ENCODE assay signal across 24 mouse cellular contexts in the genomic region with DNA sequence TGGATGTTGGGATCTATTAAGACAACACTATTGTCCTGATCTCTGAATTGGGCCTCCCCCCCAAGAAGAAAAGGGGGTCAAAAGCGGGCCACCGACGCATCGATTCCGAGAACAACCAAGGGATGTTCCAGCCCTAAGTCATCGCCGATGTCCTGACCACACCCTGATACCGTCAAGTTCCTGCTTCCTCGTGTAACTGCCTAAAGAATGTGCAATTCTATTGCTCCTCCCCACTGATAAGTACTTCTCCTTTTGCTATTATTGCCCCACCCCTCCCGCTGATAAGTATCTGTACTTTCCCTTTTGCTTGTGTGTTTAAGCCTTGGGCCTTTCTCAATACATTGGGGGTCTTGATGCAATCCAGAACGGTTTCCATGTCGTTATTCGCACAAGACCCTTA. TPM values are rescaled to one million over a fixed set of nuclear protein-coding genes. Genes with fewer than 3 reads are reported as not detected.
A peak's percentile ranks its signal among the peaks of the same experiment; 100 is the strongest.
DNase-seq lines count a peak whose midpoint lies in the region; TF ChIP-seq lines count a peak whose summit lies in the region.
"Not testable (repeated sequence)": the region's sequence is repeated elsewhere in the genome, so short reads cannot be mapped to it uniquely, and the experiment has no call there.
"Had no signal": no experiment of that assay in that cellular context is flagged by ENCODE, and none has a peak within 500 bp of the region (broad histone marks: within the 10 kb centered on the region; RNA-seq: fewer than 3 reads in every experiment).

No protein-coding gene starts in this region.

- TF ChIP-seq EP300 in ES-Bruce4 (IDR thresholded peaks at IDR 0.05; ENCODE audit: insufficient read depth, low read depth, low read length): not testable (repeated sequence)
- peak in 1 of 2 experiments; percentile 62; a peak in 2 of 4 replicates for TF ChIP-seq EP300 in MEL (IDR thresholded peaks at IDR 0.05; ENCODE audit: low read depth in 1 of 2, low read length in 2 of 2)

- WGBS in small intestine, adult 2 months: 74% methylated on average over 13 of the region's 13 CpGs

- DNase-seq in 416B (ENCODE audit: low read depth) (peak; percentile 48), MEL (ENCODE audit: low read depth, low spot score) (peak; percentile 82), MEL-GATA-1-ER (ENCODE audit: extremely low read depth, low read depth) (peak; percentile 51), R1 (ENCODE audit: low read depth, low spot score) (peak; percentile 61), ZHBTc4 (ENCODE audit: low read depth, low spot score) (peak; percentile 22)
- DNase-seq in heart, adult 11 months: peak; percentile 79

- not testable (repeated sequence) for H3K9ac ChIP-seq in ES-Bruce4 (ENCODE audit: low read depth, poor library complexity, severe bottlenecking); MEL (ENCODE audit: control insufficient read depth, low read depth, low read length, poor library complexity, severe bottlenecking)

- H3K4me1 ChIP-seq in ES-Bruce4 (ENCODE audit: control insufficient read depth, insufficient read depth, low read length); MEL (ENCODE audit: control insufficient read depth in 1 of 2, insufficient read depth in 2 of 2, low read length in 2 of 2); small intestine, adult 2 months (ENCODE audit: control insufficient read depth, insufficient read depth, insufficient read length, low read length): not testable (repeated sequence)

- not testable (repeated sequence) for H3K79me2 ChIP-seq in MEL (ENCODE audit: control insufficient read depth, insufficient read depth, low read length, poor library complexity)

- H3K4me3 ChIP-seq in ES-Bruce4 (ENCODE audit: low read depth, low read length); MEL (ENCODE audit: control insufficient read depth in 1 of 2, insufficient read depth in 1 of 2, low read depth in 2 of 2, low read length in 2 of 2): not testable (repeated sequence)
- peak overlapping the region; percentile 20; the same call in 1 of the 2 replicates for H3K4me3 ChIP-seq in small intestine, adult 2 months (ENCODE audit: low read depth, low read length)

- TF ChIP-seq RAD21 in MEL (IDR thresholded peaks at IDR 0.05; ENCODE audit: low read depth, low read length): not testable (repeated sequence)

- TF ChIP-seq CTCF in ES-Bruce4 (IDR thresholded peaks at IDR 0.05; ENCODE audit: low read depth, low read length); MEL (IDR thresholded peaks at IDR 0.05 in 2 of 3, conservative IDR thresholded peaks at IDR 0.05 in 1 of 3; ENCODE audit: control insufficient read depth in 1 of 3, insufficient read depth in 1 of 3, low read depth in 2 of 3, low read length in 3 of 3, poor library complexity in 1 of 3, severe bottlenecking in 1 of 3); small intestine, adult 2 months (IDR thresholded peaks at IDR 0.05; ENCODE audit: extremely low read depth, insufficient read length, insufficient replicate concordance, low read depth, low read length): not testable (repeated sequence)

- H3K36me3 ChIP-seq in ES-Bruce4 (ENCODE audit: control insufficient read depth, insufficient read depth, low read length, poor library complexity, severe bottlenecking); MEL (ENCODE audit: control insufficient read depth in 1 of 2, insufficient read depth in 2 of 2, low read length in 2 of 2): not testable (repeated sequence)
- peaks cover 18% of the 10 kb centered on the region for H3K36me3 ChIP-seq in small intestine, adult 2 months (ENCODE audit: control insufficient read depth, insufficient read depth, low read length)

- H3K27ac ChIP-seq in ES-Bruce4 (ENCODE audit: insufficient read depth, low read length): peak overlapping the region; percentile 32; the same call in 1 of the 2 replicates
- H3K27ac ChIP-seq in MEL (ENCODE audit: control insufficient read depth, low read depth, low read length): peak overlapping the region; percentile 21; the same call in 1 of the 2 replicates
- H3K27ac ChIP-seq in small intestine, adult 2 months (ENCODE audit: insufficient read depth, low read depth, low read length): peak overlapping the region; percentile 53

- TF ChIP-seq POLR2A in ES-Bruce4 (IDR thresholded peaks at IDR 0.05; ENCODE audit: insufficient read depth, low read length); MEL (IDR thresholded peaks at IDR 0.05; ENCODE audit: control insufficient read depth in 1 of 2, insufficient read depth in 1 of 2, low read depth in 1 of 2, low read length in 2 of 2, poor library complexity in 1 of 2); small intestine, adult 2 months (IDR thresholded peaks at IDR 0.05; ENCODE audit: low read depth, low read length): not testable (repeated sequence)

- not testable (repeated sequence) for H3K27me3 ChIP-seq in ES-Bruce4 (ENCODE audit: control insufficient read depth, insufficient read depth, low read length, poor library complexity, severe bottlenecking); MEL (ENCODE audit: control insufficient read depth in 1 of 2, insufficient read depth in 2 of 2, low read length in 2 of 2); small intestine, adult 2 months (ENCODE audit: control insufficient read depth, insufficient read depth, low read length)

- not testable (repeated sequence) for H3K9me3 ChIP-seq in ES-Bruce4 (replicated peaks; ENCODE audit: control insufficient read depth, insufficient read depth, low read length, poor library complexity, severe bottlenecking); MEL (replicated peaks; ENCODE audit: insufficient read depth, low read length)

TF ChIP-seq in MEL, 35 proteins besides CTCF, POLR2A, EP300 and RAD21:
- 0 out of 2 replicates have a peak, but pooled peaks have one; percentile 8 for TF ChIP-seq ETS1 (IDR thresholded peaks at IDR 0.05; ENCODE audit: low read depth, low read length)
- peak; percentile 54; the same call in 1 of the 2 replicates for TF ChIP-seq MAX (IDR thresholded peaks at IDR 0.05; ENCODE audit: low read length)
- peak; percentile 79 for TF ChIP-seq GATA1 (IDR thresholded peaks at IDR 0.05; ENCODE audit: low read depth, low read length)

RNA-seq across cellular contexts. Expression of gene Aspa, which starts 8.3 kb away (rescaled TPM):
- 2.1 and 3.7 TPM in 2 replicates for polyA plus RNA-seq in ES-Bruce4 (2011; ENCODE audit: insufficient read depth, insufficient read length, low read depth, missing spikeins)
- total RNA-seq in MEL (2012; rRNA removed): 1.3 TPM in 2 replicates
- polyA plus RNA-seq in MEL (2012; ENCODE audit: insufficient read depth in 1 of 2, insufficient read length in 2 of 2, low read depth in 1 of 2, low replicate concordance in 2 of 2, missing spikeins in 1 of 2): under 1 TPM in 1 of 2 experiments, not detected in 1; 0.28 TPM
- 1.4 and 9.3 TPM in 2 replicates for polyA plus RNA-seq in small intestine, adult 2 months (2012; rRNA removed)
- total RNA-seq: CH12.LX had no signal
- polyA plus RNA-seq: G1E had no signal

RNA-seq across cellular contexts. Expression of gene Gm49340, which starts 8.5 kb away (rescaled TPM):
- not detected in 2 replicates for polyA plus RNA-seq in ES-Bruce4 (2011; ENCODE audit: insufficient read depth, insufficient read length, low read depth, missing spikeins)
- total RNA-seq in MEL (2012; rRNA removed): not detected in 2 replicates
- polyA plus RNA-seq in MEL (2012; ENCODE audit: insufficient read depth in 1 of 2, insufficient read length in 2 of 2, low read depth in 1 of 2, low replicate concordance in 2 of 2, missing spikeins in 1 of 2): not detected
- not detected in 2 replicates for polyA plus RNA-seq in small intestine, adult 2 months (2012; rRNA removed)
- total RNA-seq: adrenal gland, adult 18-20 months; adrenal gland, adult 2 months; adrenal gland, adult 8-10 months; adrenal gland, postnatal 14 days; adrenal gland, postnatal 25 days; adrenal gland, postnatal 36 days; adrenal gland, postnatal 4 days; CH12.LX; G1E had no signal
- polyA plus RNA-seq: activated CD4-positive, CD25-positive, alpha-beta regulatory T cell, adult 4 months; adrenal gland, adult 2 months; brain, embryonic 14.5 days; C2C12; CD4-positive, CD25-positive, alpha-beta regulatory T cell, adult 4 months; cerebellum, adult 2 months; G1E; Patski had no signal

RNA-seq across cellular contexts. Expression of gene Spata22, which starts 8.5 kb away (rescaled TPM):
- polyA plus RNA-seq in ES-Bruce4 (2011; ENCODE audit: insufficient read depth, insufficient read length, low read depth, missing spikeins) (2.2 and 3.0 TPM in 2 replicates), MEL (2012; ENCODE audit: insufficient read depth in 1 of 2, insufficient read length in 2 of 2, low read depth in 1 of 2, low replicate concordance in 2 of 2, missing spikeins in 1 of 2) (not detected)
- total RNA-seq in MEL (2012; rRNA removed): not detected in 2 replicates
- polyA plus RNA-seq in small intestine, adult 2 months (2012; rRNA removed): not detected in 2 replicates
- total RNA-seq: CH12.LX, G1E had no signal
- polyA plus RNA-seq: activated CD4-positive, CD25-positive, alpha-beta regulatory T cell, adult 4 months; adrenal gland, adult 2 months; C2C12; CD4-positive, CD25-positive, alpha-beta regulatory T cell, adult 4 months; G1E had no signal

RNA-seq across cellular contexts. Expression of gene Olfr20, which starts 29.5 kb away (rescaled TPM):
- polyA plus RNA-seq in ES-Bruce4 (2011; ENCODE audit: insufficient read depth, insufficient read length, low read depth, missing spikeins) (not detected in 2 replicates), MEL (2012; ENCODE audit: insufficient read depth in 1 of 2, insufficient read length in 2 of 2, low read depth in 1 of 2, low replicate concordance in 2 of 2, missing spikeins in 1 of 2) (not detected)
- not detected in 2 replicates for total RNA-seq in MEL (2012; rRNA removed)
- polyA plus RNA-seq in small intestine, adult 2 months (2012; rRNA removed): 0.22 TPM in 1 of 2 replicates, not detected in the other
- total RNA-seq: adrenal gland, adult 18-20 months; adrenal gland, adult 2 months; adrenal gland, adult 8-10 months; adrenal gland, postnatal 14 days; adrenal gland, postnatal 25 days; adrenal gland, postnatal 4 days; CH12.LX had no signal
- polyA plus RNA-seq: activated CD4-positive, CD25-positive, alpha-beta regulatory T cell, adult 4 months; brain, embryonic 14.5 days; C2C12; CD4-positive, CD25-positive, alpha-beta regulatory T cell, adult 4 months; cerebellum, adult 2 months; G1E; Patski had no signal

RNA-seq across cellular contexts. Expression of gene Olfr376, which starts 50.0 kb away (rescaled TPM):
- polyA plus RNA-seq in ES-Bruce4 (2011; ENCODE audit: insufficient read depth, insufficient read length, low read depth, missing spikeins) (not detected in 2 replicates), MEL (2012; ENCODE audit: insufficient read depth in 1 of 2, insufficient read length in 2 of 2, low read depth in 1 of 2, low replicate concordance in 2 of 2, missing spikeins in 1 of 2) (not detected)
- total RNA-seq in MEL (2012; rRNA removed): 0.08 TPM in 1 of 2 replicates, not detected in the other
- not detected in 2 replicates for polyA plus RNA-seq in small intestine, adult 2 months (2012; rRNA removed)
- total RNA-seq: adrenal gland, adult 18-20 months; adrenal gland, adult 2 months; adrenal gland, adult 8-10 months; adrenal gland, postnatal 10 days; adrenal gland, postnatal 14 days; adrenal gland, postnatal 25 days; adrenal gland, postnatal 36 days; adrenal gland, postnatal 4 days; CH12.LX had no signal
- polyA plus RNA-seq: activated CD4-positive, CD25-positive, alpha-beta regulatory T cell, adult 4 months; adrenal gland, adult 2 months; brain, embryonic 14.5 days; C2C12; CD4-positive, CD25-positive, alpha-beta regulatory T cell, adult 4 months; cerebellum, adult 2 months; G1E; Patski had no signal

Comparison
In these comparisons a context has a peak if more than half of its experiments do, and no peak if none do; other contexts are left out.
1. DNase-seq: peak in every context shown above with its lines; median percentile 82 in MEL; 79 in heart, adult 11 months; 61 in R1; 51 in MEL-GATA-1-ER; 48 in 416B; 22 in ZHBTc4.